Mouse (Mus musculus): Measurements from ENCODE around the gene Olfr370.

DNA sequence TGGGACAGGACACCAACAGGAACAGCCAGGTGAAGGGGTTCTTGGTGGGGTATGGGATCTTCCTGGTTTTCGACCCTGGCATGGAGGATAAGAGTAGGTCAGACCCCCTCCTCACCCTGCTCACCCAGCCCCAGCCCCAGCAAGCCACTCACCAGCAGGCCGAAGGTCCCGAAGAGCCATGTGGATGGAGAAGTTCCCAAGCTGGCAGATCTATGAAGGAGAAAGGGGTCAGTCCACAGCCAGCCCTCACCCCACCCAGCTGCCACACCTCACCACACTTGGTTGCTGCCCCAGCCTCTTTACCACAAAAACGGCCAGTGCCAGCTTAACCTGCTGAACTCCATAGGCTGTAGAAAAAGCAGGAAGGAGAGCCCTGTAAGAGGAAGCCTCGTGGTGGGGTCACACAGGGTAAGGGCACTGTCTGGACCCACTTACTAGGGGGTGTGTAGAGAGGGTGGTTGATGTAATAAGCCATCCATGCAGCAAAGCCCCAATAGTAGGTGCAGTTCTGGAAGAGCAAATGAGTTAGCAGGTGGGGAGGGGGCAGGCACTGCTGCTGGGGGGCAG, 36.7 kb downstream of the Olfr370 start:
- TF ChIP-seq CTCF (IDR thresholded peaks at IDR 0.05; ENCODE audit: control insufficient read depth, insufficient read depth, insufficient replicate concordance, low read depth, low read length): no peak
- TF ChIP-seq POLR2A (IDR thresholded peaks at IDR 0.05; ENCODE audit: control insufficient read depth, low read depth, low read length): no peak
